16 mouse cellular contexts compared by ENCODE assay signal in the genomic region with DNA sequence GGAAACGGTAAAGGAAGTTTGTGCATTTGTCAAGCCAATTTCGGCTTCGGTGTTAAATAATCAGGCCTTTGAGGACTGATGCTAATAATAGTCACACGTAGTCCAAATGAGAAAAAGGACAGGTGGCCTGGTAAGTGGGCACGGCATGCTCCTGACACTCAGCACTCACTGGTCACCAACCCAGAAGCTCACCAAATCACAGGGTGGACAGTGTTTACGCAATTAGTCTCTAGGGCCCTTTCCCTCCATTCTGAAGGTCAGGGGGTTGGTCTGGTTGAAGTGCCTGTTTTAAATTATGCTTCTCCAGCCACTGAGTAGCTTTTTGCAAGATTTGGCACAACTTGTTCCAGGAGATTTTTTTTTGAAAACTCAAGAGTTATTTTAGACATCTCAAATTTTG. TPM values are rescaled to one million over a fixed set of nuclear protein-coding genes. Genes with fewer than 3 reads are reported as not detected.
A peak's percentile ranks its signal among the peaks of the same experiment; 100 is the strongest.
DNase-seq lines count a peak whose midpoint lies in the region; ATAC-seq and TF ChIP-seq lines count a peak whose summit lies in the region.
"Had no signal": no experiment of that assay in that cellular context is flagged by ENCODE, and none has a peak within 500 bp of the region (broad histone marks: within the 10 kb centered on the region; RNA-seq: fewer than 3 reads in every experiment).

No protein-coding gene starts in this region.

- H3K36me3 ChIP-seq in ES-E14 (ENCODE audit: control insufficient read depth, insufficient read depth, low read length, poor library complexity, severe bottlenecking) = no peaks in the 10 kb centered on the region
- no peaks in the 10 kb centered on the region for H3K36me3 ChIP-seq in heart, embryonic 16.5 days (ENCODE audit: control insufficient read depth, insufficient read depth)
- H3K36me3 ChIP-seq in forebrain, embryonic 14.5 days (ENCODE audit: control insufficient read depth, insufficient read depth, low read length) = no peaks in the 10 kb centered on the region
- H3K36me3 ChIP-seq: midbrain, embryonic 12.5 days had no signal

- TF ChIP-seq CTCF in gastrocnemius, adult 2 months (IDR thresholded peaks at IDR 0.05) = no peak

- peak; percentile 37 for DNase-seq in gastrocnemius, adult 2 months
- no peak for DNase-seq in gastrocnemius, postnatal 14 days
- no peak for DNase-seq in ES-E14 (ENCODE audit: low read depth, low spot score)
- DNase-seq in embryo, embryonic 10.5 days (ENCODE audit: low spot score) = peak; percentile 24
- DNase-seq in layer of hippocampus, adult 9-10 months (ENCODE audit: low spot score) = no peak
- no peak for DNase-seq in left cerebral cortex, postnatal 14 days (ENCODE audit: low spot score in 2 of 2)
- DNase-seq in forebrain, embryonic 14.5 days (ENCODE audit: low spot score) = no peak
- DNase-seq: gastrocnemius, postnatal 36 days; layer of hippocampus, adult 9-11 months; right cerebral cortex, postnatal 25 days; thymus, adult 2 months had no signal

- H3K4me1 ChIP-seq in ES-E14 (ENCODE audit: control insufficient read depth in 2 of 2, insufficient read depth in 2 of 2, low read length in 2 of 2, poor library complexity in 1 of 2) = peaks cover 21 to 22% of the 10 kb centered on the region in 2 experiments
- H3K4me1 ChIP-seq in heart, embryonic 16.5 days (ENCODE audit: control insufficient read depth, insufficient read depth, low read length) = peaks cover 13% of the 10 kb centered on the region
- H3K4me1 ChIP-seq in forebrain, embryonic 14.5 days (ENCODE audit: control insufficient read depth, insufficient read depth, low read length) = no peaks in the 10 kb centered on the region

- H3K4me3 ChIP-seq in gastrocnemius, adult 2 months = no peak overlapping the region
- H3K4me3 ChIP-seq in ES-E14 (ENCODE audit: insufficient read depth in 1 of 2, low read depth in 1 of 2, low read length in 2 of 2, poor library complexity in 1 of 2, severe bottlenecking in 1 of 2) = 0 out of 4 replicates have a peak overlapping the region, but pooled peaks of 1 of the 2 experiments have one; percentile 5
- H3K4me3 ChIP-seq in heart, embryonic 16.5 days (ENCODE audit: low read length) = no peak overlapping the region
- H3K4me3 ChIP-seq in forebrain, embryonic 14.5 days (ENCODE audit: low read depth, low read length) = no peak overlapping the region
- H3K4me3 ChIP-seq: erythroblast, embryonic 14.5 days; midbrain, embryonic 12.5 days; myocyte had no signal

- intact Hi-C loops in gastrocnemius, adult 2 months (cut with DNase I) = no loop called here
- intact Hi-C loops in gastrocnemius, postnatal 14 days (cut with DNase I; ENCODE audit: low total_unique reads) = no loop called here
- intact Hi-C loops in left cerebral cortex, postnatal 14 days (cut with DNase I) = no loop called here

- 39% methylated on average over 6 of the region's 6 CpGs for WGBS in heart, embryonic 16.5 days
- WGBS in forebrain, embryonic 14.5 days = 83% methylated on average over 6 of the region's 6 CpGs

- H3K9ac ChIP-seq in ES-E14 (ENCODE audit: insufficient read depth, low read depth, low read length, poor library complexity, severe bottlenecking) = no peak overlapping the region
- no peak overlapping the region for H3K9ac ChIP-seq in heart, embryonic 16.5 days (ENCODE audit: low read length)
- H3K9ac ChIP-seq in forebrain, embryonic 14.5 days (ENCODE audit: low read length) = no peak overlapping the region
- H3K9ac ChIP-seq: liver, embryonic 14.5 days; midbrain, embryonic 12.5 days had no signal

- peak overlapping the region; percentile 32; the same call in 1 of the 2 replicates for H3K27ac ChIP-seq in gastrocnemius, adult 2 months
- H3K27ac ChIP-seq in ES-E14 (ENCODE audit: insufficient read depth, low read depth, low read length, poor library complexity, severe bottlenecking) = peak overlapping the region; percentile 88
- H3K27ac ChIP-seq in heart, embryonic 16.5 days (ENCODE audit: low read length) = peak overlapping the region; percentile 67
- H3K27ac ChIP-seq in forebrain, embryonic 14.5 days (ENCODE audit: low read depth, low read length) = no peak overlapping the region
- H3K27ac ChIP-seq: liver, embryonic 14.5 days; midbrain, embryonic 12.5 days had no signal

- H3K27me3 ChIP-seq in heart, embryonic 16.5 days (ENCODE audit: control insufficient read depth, insufficient read depth, low read length) = no peaks in the 10 kb centered on the region
- H3K27me3 ChIP-seq in forebrain, embryonic 14.5 days (replicated peaks; ENCODE audit: control insufficient read depth, insufficient read depth, low read length) = no peaks in the 10 kb centered on the region
- H3K27me3 ChIP-seq: midbrain, embryonic 12.5 days had no signal

- H3K9me3 ChIP-seq in ES-E14 (ENCODE audit: control insufficient read depth, insufficient read depth, low read depth, low read length) = no peaks in the 10 kb centered on the region
- H3K9me3 ChIP-seq in heart, embryonic 16.5 days (replicated peaks; ENCODE audit: control insufficient read depth, low read length) = no peaks in the 10 kb centered on the region
- H3K9me3 ChIP-seq in forebrain, embryonic 14.5 days (replicated peaks; ENCODE audit: control insufficient read depth, low read length) = no peaks in the 10 kb centered on the region
- H3K9me3 ChIP-seq: midbrain, embryonic 12.5 days had no signal

- in situ Hi-C loops in ES-E14 (cut with MboI; ENCODE audit: low sequenced_read_pairs in 2 of 2, unreplicated experiment in 2 of 2) = no loop called here

- peak; percentile 75 for ATAC-seq in heart, embryonic 16.5 days (replicated peaks; ENCODE audit: extremely low read depth, insufficient read depth, low FRiP score)
- no peak for ATAC-seq in forebrain, embryonic 14.5 days

- peak overlapping the region; percentile 34; the same call in 1 of the 2 replicates for H3K4me2 ChIP-seq in heart, embryonic 16.5 days (ENCODE audit: low read depth, low read length)
- no peak overlapping the region for H3K4me2 ChIP-seq in forebrain, embryonic 14.5 days (ENCODE audit: low read length)
- H3K4me2 ChIP-seq: midbrain, embryonic 12.5 days had no signal

TF ChIP-seq in ES-E14, 5 proteins besides CTCF, POLR2A, EP300 and RAD21:
- TF ChIP-seq CHD2 (IDR thresholded peaks at IDR 0.05; ENCODE audit: low read depth, low read length) = peak; percentile 56; the same call in 1 of the 2 replicates
- no peak for TF ChIP-seq ZNF384 (IDR thresholded peaks at IDR 0.05; ENCODE audit: low read depth, low read length)

RNA-seq across cellular contexts. Expression of gene Fxr1, which starts 11.6 kb away (rescaled TPM):
- total RNA-seq in gastrocnemius, adult 2 months (2021) = 100 to 1,000 TPM; 397 to 430 TPM
- total RNA-seq in gastrocnemius, postnatal 14 days (2021) = 100 to 1,000 TPM; 388 to 401 TPM
- 174 and 210 TPM in 2 replicates for total RNA-seq in ES-E14 (2012; rRNA removed)
- 67.4 and 73.1 TPM in 2 replicates for polyA plus RNA-seq in heart, embryonic 16.5 days (2015; fragmentation: Nextera tagmentation; extraction: Ambion mirVana)
- 10 to 100 TPM; 64.5 to 66.0 TPM for total RNA-seq in left cerebral cortex, postnatal 14 days (2021)
- 45.5 and 47.0 TPM in 2 replicates for polyA plus RNA-seq in forebrain, embryonic 14.5 days (2014; fragmentation: Nextera tagmentation; extraction: Ambion mirVana)

Comparison
In these comparisons a context has a peak if more than half of its experiments do, and no peak if none do; other contexts are left out.
1. DNase-seq: peak in gastrocnemius, adult 2 months (single experiment) and embryo, embryonic 10.5 days (single experiment); none in gastrocnemius, postnatal 14 days (single experiment), ES-E14 (single experiment), layer of hippocampus, adult 9-10 months (single experiment), left cerebral cortex, postnatal 14 days (0 of 2) and forebrain, embryonic 14.5 days (single experiment).